ENCODE assay signal across 9 mouse cellular contexts in genomic region chr16:92827663-92828307, GRCm38 (mm10). TPM values are rescaled to one million over a fixed set of nuclear protein-coding genes. Genes with fewer than 3 reads are reported as not detected.
A peak's percentile ranks its signal among the peaks of the same experiment; 100 is the strongest.
DNase-seq lines count a peak whose midpoint lies in the region; ATAC-seq and TF ChIP-seq lines count a peak whose summit lies in the region.
"Had no signal": no experiment of that assay in that cellular context is flagged by ENCODE, and none has a peak within 500 bp of the region (broad histone marks: within the 10 kb centered on the region; RNA-seq: fewer than 3 reads in every experiment).

No protein-coding gene starts in this region.

- ATAC-seq in erythroblast, adult 5-6 weeks (replicated peaks; ENCODE audit: low FRiP score, poor library complexity, severe bottlenecking): no peak

- peak; percentile 52 for TF ChIP-seq CTCF in layer of hippocampus, adult 2 months (conservative IDR thresholded peaks at IDR 0.05)

- H3K27ac ChIP-seq in layer of hippocampus, adult 2 months: no peak overlapping the region
- H3K27ac ChIP-seq: midbrain, embryonic 12.5 days had no signal

- H3K4me3 ChIP-seq in layer of hippocampus, adult 2 months: no peak overlapping the region
- H3K4me3 ChIP-seq: midbrain, embryonic 12.5 days had no signal

- DNase-seq in layer of hippocampus, adult 2 months (ENCODE audit: low spot score in 2 of 2): no peak
- DNase-seq in layer of hippocampus, adult 8-10 months (ENCODE audit: low spot score in 2 of 2): no peak
- peak; percentile 7 for DNase-seq in MN1 (ENCODE audit: low spot score)
- peak; percentile 44 to 68 for DNase-seq in adrenal gland, postnatal 36 days
- DNase-seq in naive thymus-derived CD4-positive, alpha-beta T cell, adult 2 months (ENCODE audit: low read depth): peak; percentile 54
- no peak for DNase-seq in layer of hippocampus, adult 9-11 months
- DNase-seq: cerebellum, adult 11-12 months had no signal

RNA-seq across cellular contexts. Expression of gene Runx1, which starts 1.8 kb away (rescaled TPM):
- total RNA-seq in layer of hippocampus, adult 2 months (2021): 1 to 10 TPM in 1 of 2 experiments, under 1 TPM in 1; 0.95 to 1.4 TPM
- 1 to 10 TPM in 3 of 4 experiments, under 1 TPM in 1; 0.59 to 9.4 (median 4.7) TPM for total RNA-seq in layer of hippocampus, adult 8-10 months (2022)
- total RNA-seq in adrenal gland, postnatal 36 days (2021): 1 to 10 TPM; 3.3 to 5.6 TPM
- total RNA-seq in erythroblast, adult 5-6 weeks (2015; ENCODE audit: low replicate concordance): 112 and 155 TPM in 2 replicates
- total RNA-seq in erythroblast, adult 5-6 weeks (2017; ENCODE audit: low replicate concordance): 117 and 121 TPM in 2 replicates

Comparison
In these comparisons a context has a peak if more than half of its experiments do, and no peak if none do; other contexts are left out.
1. DNase-seq: peak in MN1 (single experiment), adrenal gland, postnatal 36 days (2 of 2) and naive thymus-derived CD4-positive, alpha-beta T cell, adult 2 months (single experiment); none in layer of hippocampus, adult 2 months (0 of 2), layer of hippocampus, adult 8-10 months (0 of 2) and layer of hippocampus, adult 9-11 months (single experiment).
2. RNA of gene Runx1, which starts 1.8 kb away (total RNA-seq): 112 to 155 TPM in erythroblast, adult 5-6 weeks; 0.59 to 9.4 TPM in layer of hippocampus, adult 8-10 months, 3.3 to 5.6 TPM in adrenal gland, postnatal 36 days and 0.95 to 1.4 TPM in layer of hippocampus, adult 2 months; every median in the first group is over 10 times any median in the second.